Mouse (Mus musculus) megakaryocyte, embryonic 14.5 days (primary cell): Measurements from ENCODE around the gene Clec16a.

ENCODE experiments used
- FLI1 ChIP-seq: IDR thresholded peaks from 2 replicates; pipeline ENCODE4 v1.6.1; 2012; ENCODE audit warnings: low read length, inconsistent platforms, mixed read lengths
- GATA1 ChIP-seq: IDR thresholded peaks from 3 replicates; pipeline ENCODE4 v1.6.1; 2012; ENCODE audit warnings: mixed read lengths, low read length, inconsistent platforms, borderline replicate concordance

DNA sequence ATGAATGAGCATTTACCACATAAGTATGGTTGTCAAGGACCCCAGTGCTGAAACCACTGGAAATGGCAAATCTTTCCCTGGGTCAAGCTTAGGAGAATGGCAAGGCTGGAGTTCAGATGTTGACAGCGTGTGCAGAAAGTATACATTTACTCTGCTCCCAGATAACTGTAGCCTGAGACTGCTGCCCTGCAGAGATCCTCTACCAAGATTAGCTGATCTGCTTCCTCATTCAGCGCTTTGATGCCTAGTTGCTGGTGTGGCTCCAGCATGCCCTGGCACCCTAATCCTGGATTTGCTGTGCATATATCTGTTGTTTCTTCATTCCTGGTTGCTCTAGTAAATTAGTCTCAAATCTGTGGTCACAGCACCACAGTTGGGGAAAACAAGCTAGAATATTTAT is 8.7 kb downstream of the Clec16a start:
- TF ChIP-seq FLI1 (no peak), GATA1 (no peak)
